Mouse (Mus musculus): ENCODE measurements around the gene Dok1.
A peak's percentile ranks its signal among the peaks of the same experiment; 100 is the strongest.

The Dok1 gene

DNA sequence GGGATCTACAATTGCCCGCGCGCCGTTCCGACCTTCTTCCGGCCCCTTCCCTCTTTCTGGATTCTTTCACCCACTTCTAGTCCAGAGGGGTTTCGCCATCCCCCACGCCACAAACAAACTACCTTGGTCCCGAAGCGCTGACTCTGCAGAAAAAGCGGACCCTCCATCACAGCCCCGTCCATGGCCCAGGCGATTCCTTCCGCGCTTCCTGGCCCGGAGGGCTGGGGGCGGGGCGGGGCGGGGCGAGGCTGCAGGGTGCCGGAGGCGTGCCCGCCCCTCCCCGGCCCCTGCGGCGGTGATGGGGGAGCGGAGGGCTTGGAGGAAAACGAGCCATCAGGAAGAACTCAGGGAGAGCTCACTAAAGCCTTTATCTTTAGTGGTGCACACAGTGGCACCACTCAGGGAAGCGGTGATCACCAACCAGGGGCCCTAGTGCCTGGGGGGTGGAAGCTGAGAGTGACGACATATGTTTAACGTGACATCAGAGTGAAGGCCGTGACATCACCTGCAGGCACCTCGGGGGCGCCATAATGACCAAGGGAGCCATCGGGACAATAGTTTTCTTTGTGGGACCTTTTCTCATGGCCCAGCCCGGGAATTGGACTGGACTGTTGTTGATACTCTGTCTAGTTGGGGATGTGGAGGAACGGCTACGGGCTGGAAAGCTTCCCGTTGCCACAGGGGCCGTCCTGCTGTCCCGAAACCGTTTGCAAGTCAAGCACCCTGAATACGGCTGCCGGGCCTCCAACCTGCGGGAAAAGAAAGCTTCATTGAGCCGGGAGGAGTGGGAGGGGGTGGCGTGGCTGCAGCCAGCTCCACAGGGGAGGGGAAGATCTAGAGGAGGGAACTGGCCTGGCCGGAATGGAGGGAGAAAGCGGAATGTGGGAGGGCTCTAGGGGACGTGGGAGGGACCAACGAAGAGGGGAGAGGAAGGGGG lies at the start of gene Dok1, which contains the start of gene Loxl3:
Gene Dok1 (minus strand): TSS at position 223 of the 937 bp plus-strand sequence.
Gene Loxl3 (plus strand): TSS at position 925 of the 937 bp plus-strand sequence.
- peak; percentile 76 for DNase-seq (ENCODE audit: low spot score)

DNA sequence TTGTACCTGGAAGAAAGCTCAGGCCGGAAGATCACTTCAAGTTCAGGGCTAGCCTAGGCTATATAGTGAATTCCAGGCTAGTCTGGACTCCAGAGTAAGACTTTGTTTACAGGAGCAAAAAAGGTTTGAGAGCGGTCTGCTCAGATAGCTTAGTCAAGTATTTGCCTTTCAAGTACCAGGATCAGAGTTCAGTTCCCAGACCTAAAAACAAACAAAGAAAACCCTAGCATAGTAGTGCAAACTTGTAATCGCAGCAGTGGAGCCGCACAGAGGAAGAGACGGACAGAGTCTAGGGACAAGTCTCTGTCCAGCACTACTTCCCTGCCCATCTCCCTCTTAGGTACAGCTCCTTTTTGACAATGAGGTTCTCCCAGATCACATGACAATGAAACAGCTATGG lies 46.9 kb upstream of the Dok1 start:
- DNase-seq (ENCODE audit: low spot score) = no peak

DNA sequence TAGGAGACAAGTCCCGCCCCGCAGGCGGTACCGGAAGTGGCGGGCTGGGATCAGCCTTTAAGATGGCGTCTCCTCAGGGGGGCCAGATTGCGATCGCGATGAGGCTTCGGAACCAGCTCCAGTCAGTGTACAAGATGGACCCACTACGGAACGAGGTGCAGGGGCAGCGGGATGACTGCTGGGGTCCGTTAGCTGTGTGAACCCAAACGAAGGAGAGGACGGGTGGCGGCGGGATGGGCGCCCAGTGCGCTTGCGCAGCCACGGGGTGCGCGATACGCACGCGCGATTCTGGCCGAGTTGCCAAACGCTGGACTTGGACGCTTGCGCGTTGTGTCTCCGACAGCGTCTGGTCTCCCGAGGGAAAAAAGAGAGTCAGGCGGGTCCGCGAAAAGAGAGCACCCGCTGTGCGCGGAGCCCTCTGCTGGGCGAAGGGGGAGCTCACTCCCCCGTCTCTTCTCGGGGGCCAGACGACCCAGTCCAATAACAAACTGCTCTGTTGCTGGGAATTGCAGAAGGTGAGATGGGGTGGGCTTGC lies 45.1 kb upstream of the Dok1 start:
- peak; percentile 98 for DNase-seq (ENCODE audit: low spot score)

DNA sequence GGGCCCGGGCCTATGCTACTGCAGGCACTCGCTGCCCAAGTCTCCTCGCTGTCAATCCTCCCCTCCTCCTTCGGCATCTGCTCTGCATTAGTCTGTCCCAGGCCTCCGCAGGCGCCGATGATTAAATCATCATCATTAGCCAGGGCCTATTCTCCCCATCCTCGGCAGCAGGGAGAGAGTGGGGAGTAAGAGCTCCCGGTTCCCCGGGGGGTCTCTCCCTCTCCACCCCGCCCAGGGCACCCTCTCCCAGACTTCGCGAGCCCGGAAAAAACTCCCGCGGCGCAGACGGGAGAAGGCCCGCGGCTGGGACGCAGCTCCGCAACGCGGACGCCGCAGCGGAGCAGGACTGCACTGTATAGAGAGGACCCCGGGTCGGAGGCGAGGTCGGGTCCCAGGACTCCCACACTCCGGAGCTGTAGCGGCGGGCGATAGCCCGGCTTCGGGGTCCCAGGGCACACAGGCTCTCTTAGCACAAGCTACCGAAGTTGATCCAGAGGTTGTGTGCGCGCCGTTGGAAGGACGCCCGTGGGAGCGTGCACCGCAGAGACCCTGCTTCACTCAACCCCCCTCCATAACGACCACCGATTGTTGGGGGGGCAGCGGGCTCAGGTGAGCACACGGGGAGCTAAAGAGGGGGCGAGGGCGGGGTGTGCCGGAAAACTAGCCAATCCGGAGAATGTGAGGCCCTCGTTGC lies 44.5 kb upstream of the Dok1 start, which contains the start of gene Pcgf1:
Gene Pcgf1 (plus strand): TSS at position 240 of the 694 bp plus-strand sequence.
- DNase-seq (ENCODE audit: low spot score) = no peak

DNA sequence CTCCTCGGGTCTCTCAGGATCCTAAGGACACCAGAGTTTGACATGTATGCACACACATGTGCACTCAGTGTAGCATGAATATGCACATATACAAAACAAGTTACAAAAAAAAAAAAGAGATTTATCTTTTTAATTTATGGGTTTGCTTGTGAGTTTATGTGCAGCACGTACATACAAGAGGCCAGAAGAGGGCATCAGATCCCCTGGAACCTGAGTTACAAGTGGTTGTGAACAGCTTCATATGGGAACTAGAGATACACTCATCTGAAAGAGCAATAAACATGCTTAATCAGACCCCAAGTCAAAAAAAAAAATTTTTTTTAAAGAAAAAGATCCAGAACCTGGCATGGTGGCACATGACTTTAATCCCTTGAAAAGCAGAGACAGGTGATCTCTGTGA lies 41.7 kb upstream of the Dok1 start:
- DNase-seq (ENCODE audit: low spot score) = no peak

DNA sequence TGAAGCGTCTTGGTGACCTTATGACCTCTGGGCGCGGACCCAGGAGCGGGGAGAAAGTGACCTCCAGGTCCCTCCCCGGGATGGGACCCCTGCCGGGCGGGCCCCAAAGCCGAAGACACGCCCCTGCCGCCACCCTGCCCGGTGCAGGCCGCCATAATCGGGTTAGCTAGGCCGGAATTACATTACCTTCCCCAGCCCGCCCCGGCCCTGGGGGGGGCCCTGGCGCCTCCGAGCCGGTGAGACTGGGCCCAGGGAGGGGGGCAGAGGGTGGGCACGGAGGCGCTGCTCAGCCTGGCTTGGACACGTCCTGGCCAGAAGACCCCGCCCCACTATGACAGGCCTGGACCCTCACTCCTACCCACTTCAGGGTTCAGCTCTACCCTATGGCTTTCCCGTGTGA lies 37.9 kb upstream of the Dok1 start:
- DNase-seq (ENCODE audit: low spot score) = no peak

DNA sequence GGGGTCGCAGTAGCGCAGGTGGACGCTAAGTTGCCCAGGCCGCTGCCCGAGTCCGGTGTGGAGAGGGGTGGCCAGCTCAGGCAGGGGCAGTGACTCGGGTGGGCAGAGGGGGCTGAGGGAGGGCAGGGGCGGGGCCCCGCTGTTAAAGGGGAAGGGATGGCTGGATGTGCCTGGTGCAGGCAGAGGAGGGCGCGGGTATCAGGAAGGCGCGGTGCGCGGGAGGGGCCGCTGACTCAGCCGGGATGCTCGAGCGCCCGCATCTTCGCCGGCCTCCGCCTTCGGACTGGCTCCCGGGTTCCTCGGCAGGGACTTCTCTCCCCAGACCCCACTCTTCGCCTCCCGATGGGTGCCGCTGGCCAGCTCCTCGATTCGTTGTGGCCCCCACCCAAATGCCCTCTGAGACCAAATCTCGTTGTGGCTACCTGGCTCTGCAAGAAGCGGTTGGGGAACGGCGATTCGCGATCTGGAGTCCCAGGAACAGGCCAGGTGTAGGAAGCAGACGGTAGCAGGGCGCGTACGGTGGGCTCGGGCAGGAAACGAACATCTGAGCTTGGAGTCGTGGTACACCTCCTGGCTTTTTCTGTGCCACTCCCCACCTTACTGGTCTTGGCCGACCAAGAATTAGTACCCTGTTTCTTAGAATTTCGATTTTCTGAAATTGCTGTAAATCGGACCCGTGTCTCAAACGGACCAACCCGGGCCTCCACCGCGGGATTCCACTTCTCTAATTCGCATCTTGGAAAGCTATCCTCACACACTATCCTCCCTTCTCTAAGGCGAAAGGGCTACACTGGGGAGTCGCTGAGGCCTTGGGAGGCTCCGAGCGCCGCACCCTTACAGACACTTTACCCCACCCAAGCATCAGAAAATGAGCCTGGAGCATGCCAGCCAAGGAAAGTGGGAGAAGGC lies 37.3 kb upstream of the Dok1 start:
- DNase-seq (ENCODE audit: low spot score) = peak; percentile 40

DNA sequence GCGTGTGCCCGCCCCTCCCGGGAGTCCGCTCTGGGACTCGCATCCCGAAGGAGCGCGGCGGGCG lies 36.8 kb upstream of the Dok1 start, which contains the start of gene Tlx2:
Gene Tlx2 (minus strand): TSS at position 47 of the 64 bp plus-strand sequence.
- no peak for DNase-seq (ENCODE audit: low spot score)

DNA sequence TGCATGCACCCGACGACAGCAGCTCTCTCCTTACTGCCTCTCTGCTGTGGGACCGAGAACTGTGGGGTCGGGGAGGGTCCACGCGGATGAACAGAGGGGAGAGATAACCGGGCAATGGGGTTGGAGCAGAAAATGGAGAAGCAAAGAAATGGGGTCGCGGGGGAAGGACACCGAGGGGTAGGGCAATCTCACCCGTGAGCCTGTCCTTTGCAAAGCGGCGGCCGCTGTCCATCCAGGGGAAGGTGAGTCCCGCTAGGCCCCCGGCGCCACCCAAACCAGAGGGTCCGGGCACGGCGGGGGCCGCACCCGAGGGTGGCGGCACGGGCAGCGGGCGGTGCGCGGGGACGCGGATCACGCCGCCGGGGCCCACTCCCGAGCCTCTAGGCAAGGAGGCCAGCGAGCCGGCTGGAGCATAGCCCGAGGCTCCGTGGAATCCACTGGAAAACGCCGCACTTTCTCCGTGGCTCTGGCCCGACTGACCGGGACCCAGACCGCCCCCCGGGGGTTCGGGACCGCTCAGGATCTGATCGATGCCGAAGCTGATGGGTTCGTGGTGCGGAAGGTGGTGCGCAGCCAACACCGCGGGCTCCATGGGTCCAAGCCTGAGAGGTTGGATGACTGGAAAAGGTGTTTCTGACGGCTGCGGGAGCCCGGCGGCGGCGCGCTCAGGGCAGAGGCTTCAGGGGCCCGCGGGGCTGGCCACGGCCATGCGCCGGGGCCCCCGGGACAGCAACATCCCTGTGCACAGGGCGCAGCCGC lies 36.4 kb upstream of the Dok1 start:
- DNase-seq (ENCODE audit: low spot score) = no peak

DNA sequence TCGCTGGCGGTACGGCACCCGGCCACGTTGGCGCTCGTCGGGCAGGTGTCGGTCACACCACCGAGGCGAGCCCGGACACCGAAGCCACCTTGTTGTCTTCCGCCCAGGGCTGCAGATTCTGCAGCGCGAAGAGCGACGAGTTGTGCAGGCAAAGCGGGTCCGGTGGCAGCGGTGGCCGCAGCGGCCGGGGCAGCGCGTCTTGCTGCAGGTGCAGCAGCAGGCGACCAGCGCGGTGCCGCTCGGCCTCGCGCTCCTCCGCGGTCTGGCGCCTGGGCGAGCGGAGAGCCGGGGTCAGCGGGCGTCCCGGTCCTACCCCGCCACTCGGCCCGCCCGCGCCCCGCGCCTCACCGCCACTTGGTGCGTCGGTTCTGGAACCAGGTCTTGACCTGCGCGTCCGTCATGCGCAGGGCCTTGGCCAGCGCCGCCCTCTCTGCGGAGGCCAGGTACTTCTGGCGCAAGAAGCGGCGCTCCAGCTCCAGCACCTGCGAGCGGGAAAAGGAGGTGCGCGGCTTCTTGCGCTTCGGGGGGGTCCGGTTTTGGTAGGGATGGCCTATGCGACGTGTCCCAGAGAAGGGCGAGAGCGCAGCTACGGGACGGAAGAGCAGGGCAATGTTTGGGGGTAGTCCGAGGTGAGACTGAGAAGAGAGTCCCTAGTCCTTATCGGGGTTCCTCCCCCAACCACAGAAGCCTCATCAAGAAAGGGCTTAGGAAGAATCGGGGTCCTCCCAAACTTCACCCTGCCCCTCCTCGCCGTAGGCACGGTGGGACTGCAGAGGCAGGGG lies 35.6 kb upstream of the Dok1 start:
- no peak for DNase-seq (ENCODE audit: low spot score)

DNA sequence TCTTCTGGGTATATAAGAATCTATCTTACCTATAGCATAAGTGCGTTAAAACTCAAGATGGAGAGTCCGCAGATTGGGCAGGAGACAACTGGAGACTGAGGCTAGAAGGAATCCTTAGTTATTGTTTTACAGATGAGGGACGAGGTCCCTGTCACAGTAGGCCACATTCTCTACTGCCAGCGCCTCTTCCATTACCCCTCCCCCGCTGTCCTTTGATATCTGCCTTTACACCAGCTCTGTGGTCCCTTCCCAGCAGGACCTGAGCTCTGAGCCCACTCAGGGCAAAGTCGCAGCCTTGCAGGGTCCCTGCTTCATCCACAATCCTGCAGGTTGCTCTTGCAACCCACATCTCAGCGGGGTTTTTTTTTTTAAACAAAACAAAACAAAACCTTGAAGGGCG lies 35.0 kb upstream of the Dok1 start:
- DNase-seq (ENCODE audit: low spot score) = no peak

DNA sequence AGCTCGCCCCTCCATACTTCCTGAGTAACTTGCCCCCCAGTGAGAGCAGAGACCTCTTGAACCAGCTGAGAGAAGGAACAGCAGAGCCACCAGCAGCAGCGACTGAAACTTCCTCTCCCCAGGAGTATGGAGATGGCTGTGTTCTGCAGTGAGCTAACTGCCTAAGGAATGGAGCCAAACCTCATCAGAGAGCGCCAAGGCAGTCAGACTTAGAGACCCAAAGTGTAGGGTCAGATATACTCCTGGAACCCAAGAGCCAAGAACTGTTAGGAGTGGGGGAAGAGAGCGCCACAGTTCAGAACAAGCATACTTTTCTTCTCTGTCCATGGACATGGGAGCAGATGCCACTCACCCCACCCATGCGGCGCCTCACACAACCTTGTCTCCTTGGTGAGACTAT lies 33.2 kb upstream of the Dok1 start:
- DNase-seq (ENCODE audit: low spot score) = no peak

DNA sequence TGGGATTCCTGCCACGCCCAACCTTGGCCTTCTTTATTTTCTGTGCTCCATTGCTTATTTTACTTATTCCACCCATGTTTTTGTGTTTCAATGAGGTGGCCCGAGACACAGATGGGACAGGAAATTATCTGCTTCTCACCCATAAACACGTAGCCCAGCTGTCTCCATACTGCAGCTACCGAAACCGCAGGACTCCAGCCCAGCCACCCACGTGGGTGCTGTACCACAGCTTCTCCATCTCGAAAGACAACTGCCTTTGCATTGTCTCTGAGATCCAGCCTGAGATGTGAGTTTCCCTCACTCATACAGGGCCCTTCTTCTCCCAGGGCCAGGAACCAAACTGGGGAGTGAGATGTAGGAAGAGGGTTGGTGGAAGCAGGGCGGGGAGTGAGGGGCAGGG lies 32.7 kb upstream of the Dok1 start:
- no peak for DNase-seq (ENCODE audit: low spot score)

DNA sequence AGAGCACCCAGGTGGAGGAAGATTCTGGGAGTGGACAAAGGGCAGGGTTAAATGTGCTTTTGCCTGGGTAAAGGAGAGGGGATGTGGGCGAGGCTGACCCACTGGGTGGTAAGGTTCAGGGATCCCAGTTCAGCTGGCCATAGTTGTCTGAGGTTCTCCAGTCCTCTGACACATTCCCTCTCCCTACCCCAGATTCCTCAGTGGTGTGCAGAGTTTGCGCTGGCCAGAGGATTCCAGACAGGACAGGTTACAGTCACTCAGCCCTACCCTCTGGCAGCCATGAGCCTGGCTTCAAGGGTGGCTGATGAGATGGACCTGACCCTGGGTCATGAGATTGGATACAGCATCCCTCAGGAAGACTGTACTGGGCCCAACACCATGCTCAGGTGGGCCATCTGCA lies 25.5 kb upstream of the Dok1 start:
- no peak for DNase-seq (ENCODE audit: low spot score)

DNA sequence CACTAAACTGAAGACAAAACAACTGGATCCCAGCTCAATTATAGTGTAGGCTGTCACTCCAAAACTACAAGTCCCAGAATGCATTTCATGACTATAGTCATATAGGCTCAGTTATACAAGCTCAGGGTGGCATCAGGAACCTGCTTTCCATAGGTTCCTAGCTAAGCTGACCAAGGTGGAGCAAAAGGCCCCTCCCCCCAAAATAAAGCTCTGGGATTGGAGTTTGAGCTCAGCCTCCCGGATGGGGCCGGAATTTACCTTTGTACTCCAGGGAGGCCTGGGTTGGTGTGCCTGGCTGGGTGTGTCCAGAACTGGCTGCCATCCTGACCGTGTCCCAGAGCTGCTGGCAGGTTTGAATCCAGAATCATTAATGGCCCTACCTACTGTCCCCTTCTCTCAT lies 24.5 kb upstream of the Dok1 start, which contains the start of gene Dqx1:
Gene Dqx1 (plus strand): TSS at position 55 of the 400 bp plus-strand sequence.
- DNase-seq (ENCODE audit: low spot score) = no peak

DNA sequence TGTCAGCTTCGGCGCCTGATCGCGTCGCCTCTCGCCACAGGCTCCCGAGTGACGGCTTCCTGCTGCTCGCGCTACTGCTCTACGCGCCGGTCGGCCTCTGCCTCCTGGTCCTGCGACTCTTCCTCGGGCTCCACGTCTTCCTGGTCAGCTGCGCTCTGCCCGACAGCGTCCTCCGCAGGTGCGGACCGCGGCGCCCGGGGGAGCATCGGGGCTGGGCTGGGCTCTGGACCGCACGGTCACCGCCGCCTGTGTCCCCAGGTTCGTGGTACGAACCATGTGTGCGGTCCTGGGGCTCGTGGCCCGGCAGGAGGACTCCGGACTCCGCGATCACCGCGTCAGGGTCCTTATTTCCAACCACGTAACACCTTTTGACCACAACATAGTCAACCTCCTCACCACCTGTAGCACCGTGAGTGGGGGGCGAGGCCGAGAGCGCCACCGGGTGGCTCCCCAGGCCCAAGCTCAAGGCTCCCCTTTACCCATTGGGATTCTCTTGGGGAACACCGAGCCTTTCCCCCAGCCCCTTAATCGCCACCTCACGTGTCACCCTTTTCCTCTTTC lies 21.7 kb upstream of the Dok1 start, which contains the start of gene Htra2:
Gene Htra2 (minus strand): TSS at position 403 of the 561 bp plus-strand sequence.
- no peak for DNase-seq (ENCODE audit: low spot score)

DNA sequence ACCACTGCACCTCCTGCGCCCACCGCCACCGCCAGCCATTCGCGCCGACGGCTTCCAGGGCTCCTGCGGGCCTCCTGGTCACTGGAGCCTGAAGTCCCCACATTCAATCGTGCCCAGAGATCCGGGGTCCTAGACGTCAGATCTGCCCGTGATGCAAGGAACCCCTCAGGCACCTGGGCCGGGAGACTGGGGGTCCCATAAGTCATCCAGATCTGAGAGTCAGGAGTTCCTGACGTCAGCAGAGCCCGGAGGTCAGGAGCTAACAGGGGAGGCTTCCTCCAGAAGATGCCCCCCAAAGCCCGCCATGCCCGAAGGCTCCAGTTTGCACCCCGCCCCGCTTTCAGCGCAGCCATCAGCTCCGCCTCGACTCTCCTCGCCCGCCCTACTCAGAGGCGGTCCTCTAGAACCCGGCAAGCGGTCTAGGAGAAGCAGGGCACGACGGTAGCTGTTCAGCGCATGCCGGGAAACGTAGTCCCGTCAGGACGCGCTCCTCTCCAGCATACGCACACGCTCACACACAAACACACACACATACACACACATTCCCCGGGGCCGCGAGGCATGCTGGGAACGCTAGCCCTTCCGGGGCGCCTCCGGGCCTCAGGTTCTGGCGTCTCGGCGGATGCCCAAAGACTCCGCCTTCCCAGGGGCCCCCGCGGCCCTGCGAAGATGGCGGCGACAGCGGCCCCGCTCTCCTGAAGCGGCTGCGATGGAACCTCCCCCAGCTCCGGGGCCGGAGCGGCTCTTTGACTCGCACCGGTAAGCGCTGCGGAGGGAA lies 21.0 kb upstream of the Dok1 start, which contains the start of gene Aup1:
Gene Aup1 (plus strand): TSS at position 448 of the 778 bp plus-strand sequence.
- DNase-seq (ENCODE audit: low spot score) = peak; percentile 96

DNA sequence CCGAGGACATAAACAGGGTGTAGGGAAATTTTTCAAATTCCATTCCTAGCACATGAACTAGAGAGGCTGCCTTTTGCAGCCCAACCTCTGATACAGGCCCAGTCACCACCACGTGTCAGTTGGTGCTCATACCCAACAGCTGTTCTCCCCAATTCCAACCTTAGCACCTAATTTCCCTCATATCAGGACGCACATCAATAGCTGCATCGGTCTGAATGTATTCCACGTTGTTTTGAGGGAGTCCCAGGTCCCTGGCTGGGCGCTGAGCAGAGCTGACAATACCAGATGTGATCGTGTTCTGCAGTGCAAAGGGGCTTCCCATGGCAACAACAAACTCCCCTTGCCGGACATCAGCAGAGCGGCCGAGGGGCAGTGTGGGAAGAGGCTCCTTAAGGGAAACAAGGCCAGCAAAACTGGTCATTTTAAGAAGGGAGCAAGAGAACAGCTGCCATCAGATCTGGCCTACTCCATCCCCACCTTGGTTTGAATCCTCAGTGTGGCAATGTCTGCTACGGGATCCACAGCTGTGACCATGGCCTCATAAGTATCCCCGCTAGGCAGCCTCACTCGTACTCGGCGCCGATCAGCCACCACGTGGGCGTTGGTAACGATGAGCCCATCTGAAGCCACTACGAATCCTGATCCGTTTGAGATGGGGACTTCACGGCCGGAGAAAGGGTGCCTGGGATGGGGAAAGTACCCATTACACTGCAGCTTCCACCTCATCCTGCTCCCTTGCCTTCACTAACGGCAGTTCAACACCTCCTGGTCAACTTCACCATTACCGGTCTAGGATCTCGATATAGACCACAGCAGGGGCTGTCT lies 20.1 kb upstream of the Dok1 start:
- peak; percentile 30 for DNase-seq (ENCODE audit: low spot score)

All from ovary, postnatal 36 days (tissue).